Mouse (Mus musculus) heart, embryonic 15.5 days (tissue): ENCODE measurements around the gene Epb41. TPM values are rescaled to one million over a fixed set of nuclear protein-coding genes. Genes with fewer than 3 reads are reported as not detected.

Source experiments
- ATAC-seq: fragments of 200-750 bp; cut with Nextera tagmentation; replicated peaks from 2 replicates; pipeline ENCODE4 v1.8.0; 2017; ENCODE audit warnings: low read depth, moderate TSS enrichment; ENCODE audit not compliant: insufficient number of reproducible peaks, insufficient read depth, low FRiP score
- H3K27ac ChIP-seq: fragments of 300-500 bp; sonication (generic); 2 replicates; pipeline ENCODE4 v1.5.1; 2015; ENCODE audit warnings: mild to moderate bottlenecking, inconsistent platforms
- H3K27me3 ChIP-seq: fragments of 300-500 bp; sonication (generic); 2 replicates; pipeline ENCODE4 v1.6.1; 2015; ENCODE audit warnings: inconsistent platforms
- H3K36me3 ChIP-seq: fragments of 300-500 bp; sonication (generic); 2 replicates; pipeline ENCODE4 v1.6.1; 2015; ENCODE audit warnings: mild to moderate bottlenecking, inconsistent platforms
- H3K4me1 ChIP-seq: fragments of 300-500 bp; sonication (generic); replicated peaks from 2 replicates; pipeline ENCODE4 v1.6.1; 2015; ENCODE audit warnings: inconsistent platforms
- H3K4me2 ChIP-seq: fragments of 300-500 bp; sonication (generic); 2 replicates; pipeline ENCODE4 v1.6.1; 2015; ENCODE audit warnings: inconsistent platforms, mild to moderate bottlenecking, moderate library complexity
- H3K4me3 ChIP-seq: fragments of 300-500 bp; sonication (generic); 2 replicates; pipeline ENCODE4 v1.5.1; 2015; ENCODE audit warnings: mild to moderate bottlenecking, inconsistent platforms
- H3K9ac ChIP-seq: fragments of 300-500 bp; sonication (generic); 2 replicates; pipeline ENCODE4 v1.6.1; 2015; ENCODE audit warnings: mild to moderate bottlenecking, inconsistent platforms
- H3K9me3 ChIP-seq: fragments of 300-500 bp; sonication (generic); replicated peaks from 2 replicates; pipeline ENCODE4 v1.6.1; 2016; ENCODE audit warnings: inconsistent platforms
- WGBS: fragments of 180-500 bp; shearing (Covaris S2); methylation state at CpG from one replicate; pipeline ENCODE4 v1.1.7; 2015; ENCODE audit warnings: mixed read lengths; 5-methylcytosine and 5-hydroxymethylcytosine counted together
- polyA plus RNA-seq: library from polyadenylated mRNA; unstranded; fragments of >200 nt; fragmentation: Nextera tagmentation; extraction: Ambion mirVana; gene quantifications from 2 replicates; pipeline ENCODE4 v1.2.1, GENCODE M21; 2015

Gene Epb41
- polyA plus RNA-seq, 1 experiment from 2014 or later, result 75.6 TPM

DNA sequence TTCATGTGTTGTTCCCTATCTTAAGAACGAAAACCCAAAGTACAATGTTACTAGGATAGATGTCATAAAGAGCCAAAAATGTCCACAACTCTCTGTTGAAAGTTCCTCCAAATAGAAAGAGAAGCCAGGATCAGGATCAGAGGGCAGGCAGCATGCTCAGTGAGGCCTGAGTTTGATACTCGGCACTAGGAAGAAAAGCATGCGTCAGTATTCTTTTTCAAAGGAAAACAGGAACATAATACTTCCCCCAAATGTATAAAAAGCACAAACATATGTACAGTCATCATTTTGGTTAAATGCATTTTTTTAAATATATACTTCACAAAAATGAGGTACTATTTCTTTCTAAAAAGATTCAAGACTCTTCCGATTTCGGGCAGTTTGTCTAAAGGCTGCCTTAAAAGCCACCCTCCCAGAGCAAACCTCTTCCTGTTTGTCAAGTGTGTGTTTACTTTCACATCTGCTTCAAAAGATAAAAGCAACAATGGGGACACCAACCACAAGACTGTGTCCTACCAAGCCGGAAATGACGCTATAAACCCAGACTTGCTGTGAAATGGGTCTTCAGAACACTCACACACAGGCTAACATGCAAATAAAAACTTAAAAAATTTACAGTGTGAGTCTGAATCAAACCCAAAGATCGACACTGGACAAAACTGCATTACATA, 35.0 kb downstream of the Epb41 start:
- WGBS, result 65% methylated on average over 8 of the region's 8 CpGs
- Histone ChIP-seq H3K36me3 (no peaks in the 10 kb centered on the region), H3K9ac (no peak overlapping the region), H3K4me2 (no peak overlapping the region), H3K27ac (peak overlapping the region; percentile 27; the same call in 1 of the 2 replicates), H3K4me3 (no peak overlapping the region), H3K27me3 (no peaks in the 10 kb centered on the region), H3K4me1 (peaks cover 20% of the 10 kb centered on the region), H3K9me3 (no peaks in the 10 kb centered on the region)
- no peak for ATAC-seq

DNA sequence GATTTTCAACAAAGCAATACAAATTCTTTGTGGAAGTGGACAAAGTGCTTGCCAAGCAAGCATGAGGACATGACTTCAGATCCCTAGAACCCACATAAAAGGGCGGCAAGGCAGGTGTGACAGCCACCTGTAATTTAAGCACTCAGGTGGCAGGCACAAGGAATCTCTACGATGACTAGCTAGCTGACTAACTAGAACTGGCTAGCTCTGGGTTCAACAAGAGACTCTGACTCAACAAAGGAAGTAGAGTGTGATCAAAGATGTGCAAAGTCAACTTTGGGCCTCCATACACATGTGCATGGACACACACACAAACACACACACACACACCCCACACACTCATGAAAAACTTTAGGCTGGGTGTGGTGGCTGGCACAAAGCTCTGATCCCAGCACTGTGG, 35.6 kb downstream of the Epb41 start:
- no peaks in the 10 kb centered on the region for H3K36me3 ChIP-seq
- no peaks in the 10 kb centered on the region for H3K27me3 ChIP-seq
- H3K4me3 ChIP-seq, result no peak overlapping the region
- 0 out of 2 replicates have a peak overlapping the region, but pooled peaks have one; percentile 15 for H3K27ac ChIP-seq
- H3K9ac ChIP-seq, result no peak overlapping the region
- peaks cover 19% of the 10 kb centered on the region for H3K4me1 ChIP-seq
- no peak for ATAC-seq
- WGBS, result 85% methylated on average over 2 of the region's 2 CpGs
- no peak overlapping the region for H3K4me2 ChIP-seq
- no peaks in the 10 kb centered on the region for H3K9me3 ChIP-seq

DNA sequence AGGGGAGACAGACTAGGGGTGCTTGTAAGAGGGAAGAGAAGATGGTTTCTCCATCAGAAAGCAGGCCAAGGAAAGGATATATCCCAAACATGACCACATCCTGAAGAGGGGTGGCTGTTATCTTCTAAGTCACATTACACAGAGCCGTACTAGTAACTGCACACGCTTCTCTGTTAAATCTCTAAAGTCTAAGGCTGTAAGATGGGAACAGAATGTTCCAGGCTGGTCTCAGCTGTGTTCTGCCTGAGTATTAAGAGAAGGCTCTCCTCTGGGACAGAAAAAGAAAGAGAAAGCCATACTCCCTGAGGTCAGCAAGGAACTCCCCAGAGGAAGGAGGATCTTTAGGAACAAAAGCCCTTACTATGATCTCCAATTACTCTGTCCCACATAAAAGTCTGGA, 36.3 kb downstream of the Epb41 start:
- no peak overlapping the region for H3K4me3 ChIP-seq
- H3K27ac ChIP-seq, result no peak overlapping the region
- no peak overlapping the region for H3K9ac ChIP-seq
- H3K36me3 ChIP-seq, result no peaks in the 10 kb centered on the region
- H3K4me1 ChIP-seq, result peaks cover 12% of the 10 kb centered on the region
- H3K4me2 ChIP-seq, result no peak overlapping the region
- H3K27me3 ChIP-seq, result no peaks in the 10 kb centered on the region
- ATAC-seq, result no peak
- H3K9me3 ChIP-seq, result no peaks in the 10 kb centered on the region
- WGBS, result 78% methylated on average over 2 of the region's 2 CpGs

DNA sequence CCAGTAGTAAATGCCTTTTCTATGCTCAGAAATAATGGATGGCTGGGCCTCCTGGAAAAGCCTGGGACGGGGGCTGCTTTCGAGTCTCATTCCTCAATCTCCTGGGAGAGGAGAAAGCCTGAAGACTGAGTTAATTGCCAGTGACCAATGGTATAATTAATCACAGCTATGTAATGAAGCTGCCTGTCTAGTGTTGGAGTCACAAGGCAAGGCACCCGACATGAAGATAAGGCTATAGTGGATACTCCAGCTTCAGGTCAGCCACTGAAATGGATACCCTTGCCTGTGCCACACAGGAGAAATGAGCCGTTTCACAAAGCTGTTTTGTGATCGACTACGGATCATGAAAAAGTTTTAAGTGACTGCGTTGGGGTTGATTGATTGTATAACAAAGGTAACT, 37.1 kb downstream of the Epb41 start:
- H3K4me1 ChIP-seq, result peaks cover 9% of the 10 kb centered on the region
- H3K4me2 ChIP-seq, result no peak overlapping the region
- 0 out of 2 replicates have a peak overlapping the region, but pooled peaks have one; percentile 15 for H3K27ac ChIP-seq
- H3K4me3 ChIP-seq, result no peak overlapping the region
- H3K27me3 ChIP-seq, result no peaks in the 10 kb centered on the region
- H3K9ac ChIP-seq, result no peak overlapping the region
- no peaks in the 10 kb centered on the region for H3K9me3 ChIP-seq
- no peaks in the 10 kb centered on the region for H3K36me3 ChIP-seq
- ATAC-seq, result no peak
- WGBS, result 55% methylated on average over 7 of the region's 7 CpGs

DNA sequence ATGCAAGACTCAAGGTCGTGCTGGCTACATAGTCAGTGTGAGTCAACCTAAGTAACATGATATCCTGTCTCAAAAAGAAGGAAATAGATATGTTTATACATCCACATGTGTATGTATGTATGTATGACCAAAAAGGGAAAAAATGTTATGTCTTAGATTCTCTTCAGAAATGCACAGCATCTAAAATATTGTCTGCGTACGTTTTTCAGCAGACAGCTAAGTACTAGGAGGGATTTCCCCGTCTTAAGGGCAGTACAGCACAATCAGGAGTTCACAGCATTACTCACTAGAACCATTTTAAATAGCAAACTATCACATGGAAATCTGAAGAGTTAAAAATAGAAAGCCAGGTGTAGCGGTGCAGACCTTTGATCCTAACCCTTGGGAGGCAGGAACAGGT, 38.0 kb downstream of the Epb41 start:
- Histone ChIP-seq H3K4me3 (no peak overlapping the region), H3K9me3 (no peaks in the 10 kb centered on the region), H3K4me2 (no peak overlapping the region), H3K4me1 (peaks cover 9% of the 10 kb centered on the region), H3K27ac (no peak overlapping the region), H3K36me3 (no peaks in the 10 kb centered on the region), H3K9ac (no peak overlapping the region), H3K27me3 (no peaks in the 10 kb centered on the region)
- no peak for ATAC-seq
- WGBS, result 65% methylated on average over 5 of the region's 5 CpGs

DNA sequence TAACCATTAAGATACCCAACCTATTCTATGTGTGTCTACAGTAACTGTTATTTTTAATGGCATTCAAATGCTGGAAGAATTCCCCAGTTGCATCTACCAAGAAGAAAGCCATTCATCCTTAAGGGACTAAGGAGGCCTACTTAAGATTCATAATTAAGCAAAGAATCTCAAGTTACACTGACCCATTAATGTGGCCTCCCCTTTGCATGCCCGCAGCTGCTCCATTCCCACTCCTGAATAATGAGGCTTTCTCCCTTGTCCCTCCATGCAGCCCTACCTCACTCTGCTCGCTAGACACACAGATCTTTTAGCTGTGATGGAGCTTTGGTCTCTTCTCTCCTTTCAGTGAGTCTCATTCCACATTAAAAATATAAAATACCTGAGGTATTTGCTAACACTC, 40.9 kb downstream of the Epb41 start:
- H3K4me2 ChIP-seq, result no peak overlapping the region
- H3K9me3 ChIP-seq, result no peaks in the 10 kb centered on the region
- H3K36me3 ChIP-seq, result no peaks in the 10 kb centered on the region
- H3K27ac ChIP-seq, result no peak overlapping the region
- ATAC-seq, result no peak
- no peak overlapping the region for H3K9ac ChIP-seq
- 72% methylated on average over 2 of the region's 2 CpGs for WGBS
- no peaks in the 10 kb centered on the region for H3K27me3 ChIP-seq
- H3K4me1 ChIP-seq, result peaks cover 21% of the 10 kb centered on the region
- no peak overlapping the region for H3K4me3 ChIP-seq

DNA sequence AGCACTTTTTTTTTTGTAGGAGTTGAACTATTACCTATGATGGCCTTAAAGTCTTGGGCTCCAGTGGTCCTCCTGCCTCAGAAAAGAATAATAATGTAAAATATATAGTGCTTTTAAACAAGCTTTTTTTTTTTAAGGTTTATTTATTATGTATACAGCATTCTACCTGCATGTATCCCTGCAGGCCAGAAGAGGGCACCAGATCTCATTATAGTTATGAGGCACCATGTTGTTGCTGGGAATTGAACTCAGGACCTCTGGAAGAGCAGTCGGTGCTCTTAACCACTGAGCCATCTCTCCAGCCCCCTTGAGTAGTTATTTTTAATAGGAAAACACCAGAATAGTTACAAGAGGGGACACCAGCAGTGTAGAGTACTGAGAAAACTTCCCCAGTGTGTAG, 41.9 kb downstream of the Epb41 start:
- Histone ChIP-seq H3K4me3 (no peak overlapping the region), H3K27me3 (no peaks in the 10 kb centered on the region), H3K36me3 (no peaks in the 10 kb centered on the region), H3K4me1 (peaks cover 22% of the 10 kb centered on the region), H3K4me2 (no peak overlapping the region), H3K27ac (no peak overlapping the region), H3K9me3 (no peaks in the 10 kb centered on the region), H3K9ac (no peak overlapping the region)
- 79% methylated on average over 1 of the region's 1 CpGs for WGBS
- ATAC-seq, result no peak

DNA sequence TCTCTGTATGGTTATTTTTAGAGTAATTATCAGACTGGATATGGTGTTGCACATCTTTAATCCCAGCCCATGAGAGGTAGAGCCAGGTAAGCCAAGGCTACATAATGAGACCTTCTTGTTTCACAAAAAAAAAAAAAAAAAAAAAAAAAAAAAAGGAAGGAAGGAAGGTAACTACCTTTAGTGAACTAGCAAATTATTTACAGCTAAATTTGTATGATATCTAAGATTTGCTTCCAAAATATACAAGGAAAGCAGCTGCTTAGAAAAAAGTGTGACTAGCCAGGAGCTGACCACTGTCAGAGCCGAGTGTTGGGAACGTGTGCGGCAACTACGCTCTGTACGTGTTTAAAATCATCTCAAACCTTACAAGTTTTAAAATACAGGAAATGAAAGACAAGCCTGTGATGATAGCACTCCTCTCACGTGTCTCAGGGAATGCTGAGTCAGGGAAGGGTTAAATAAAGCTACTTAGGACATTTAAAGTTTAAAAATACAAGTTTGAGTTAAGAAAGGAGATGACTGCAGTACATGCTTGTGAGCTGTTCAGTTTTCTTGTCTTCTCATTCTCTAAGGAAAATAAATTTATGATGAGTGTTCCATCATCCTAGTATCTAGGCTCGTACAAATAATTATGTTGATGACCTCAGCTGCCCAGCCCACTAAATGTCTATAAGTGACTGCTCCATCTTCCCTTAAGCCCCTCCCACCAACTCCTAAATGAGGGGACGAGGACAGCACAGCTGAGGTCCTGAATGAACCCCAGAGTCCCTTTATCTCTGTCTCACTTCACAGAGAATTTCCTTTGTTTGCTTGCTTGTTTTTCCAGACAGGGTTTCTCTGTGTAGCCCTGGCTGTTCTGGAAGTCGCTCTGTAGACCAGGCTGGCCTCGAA, 45.0 kb downstream of the Epb41 start:
- 40% methylated on average over 10 of the region's 10 CpGs for WGBS
- H3K9ac ChIP-seq, result no peak overlapping the region
- H3K4me1 ChIP-seq, result peaks cover 18% of the 10 kb centered on the region
- H3K9me3 ChIP-seq, result no peaks in the 10 kb centered on the region
- no peaks in the 10 kb centered on the region for H3K36me3 ChIP-seq
- H3K27me3 ChIP-seq, result no peaks in the 10 kb centered on the region
- no peak overlapping the region for H3K4me2 ChIP-seq
- no peak overlapping the region for H3K27ac ChIP-seq
- no peak for ATAC-seq
- no peak overlapping the region for H3K4me3 ChIP-seq

DNA sequence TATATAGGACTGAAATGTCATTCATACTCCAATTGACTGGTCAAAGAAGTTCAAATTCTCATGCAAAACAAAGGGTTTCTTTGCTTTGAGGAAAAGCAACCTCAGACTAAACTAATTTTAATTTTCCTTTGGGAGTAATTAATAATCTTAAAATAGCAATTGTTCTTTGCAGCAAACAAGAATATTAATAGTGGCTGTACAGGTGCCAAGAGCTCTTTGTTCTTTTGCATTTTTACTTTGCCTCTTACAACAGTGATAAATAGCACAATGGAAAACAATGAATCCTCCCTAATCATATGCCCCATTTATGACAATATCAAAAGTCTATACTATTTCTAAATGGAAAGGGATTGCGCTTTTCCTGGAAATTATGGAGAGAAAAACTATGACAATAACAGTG, 47.3 kb downstream of the Epb41 start:
- Histone ChIP-seq H3K4me3 (no peak overlapping the region), H3K36me3 (no peaks in the 10 kb centered on the region), H3K4me1 (peaks cover 18% of the 10 kb centered on the region), H3K4me2 (no peak overlapping the region), H3K27me3 (no peaks in the 10 kb centered on the region), H3K9ac (no peak overlapping the region), H3K27ac (no peak overlapping the region), H3K9me3 (no peaks in the 10 kb centered on the region)
- ATAC-seq, result no peak
- 93% methylated on average over 1 of the region's 1 CpGs for WGBS

DNA sequence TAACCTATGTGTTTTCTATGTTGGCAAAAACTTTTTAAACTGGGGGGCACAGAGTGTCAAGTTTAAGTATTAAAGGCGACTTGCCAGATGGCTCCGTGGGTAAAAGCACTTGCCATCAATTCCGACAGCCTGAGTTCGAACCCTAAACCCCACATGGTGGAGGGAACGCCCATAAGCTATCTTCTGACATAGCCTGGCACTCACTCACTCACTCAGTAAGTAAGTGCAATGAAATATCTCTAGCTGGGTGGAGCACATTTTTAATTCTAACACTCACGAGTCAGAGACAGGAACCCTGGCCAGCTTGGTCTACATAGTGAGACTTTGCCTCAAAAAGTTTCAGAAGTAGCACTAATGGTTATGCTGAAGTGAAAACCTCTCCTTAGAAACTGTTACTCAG, 48.0 kb downstream of the Epb41 start:
- Histone ChIP-seq H3K9ac (no peak overlapping the region), H3K27me3 (no peaks in the 10 kb centered on the region), H3K4me3 (no peak overlapping the region), H3K9me3 (no peaks in the 10 kb centered on the region), H3K4me1 (peaks cover 18% of the 10 kb centered on the region), H3K27ac (no peak overlapping the region), H3K4me2 (no peak overlapping the region), H3K36me3 (no peaks in the 10 kb centered on the region)
- ATAC-seq, result no peak
- 75% methylated on average over 6 of the region's 6 CpGs for WGBS

DNA sequence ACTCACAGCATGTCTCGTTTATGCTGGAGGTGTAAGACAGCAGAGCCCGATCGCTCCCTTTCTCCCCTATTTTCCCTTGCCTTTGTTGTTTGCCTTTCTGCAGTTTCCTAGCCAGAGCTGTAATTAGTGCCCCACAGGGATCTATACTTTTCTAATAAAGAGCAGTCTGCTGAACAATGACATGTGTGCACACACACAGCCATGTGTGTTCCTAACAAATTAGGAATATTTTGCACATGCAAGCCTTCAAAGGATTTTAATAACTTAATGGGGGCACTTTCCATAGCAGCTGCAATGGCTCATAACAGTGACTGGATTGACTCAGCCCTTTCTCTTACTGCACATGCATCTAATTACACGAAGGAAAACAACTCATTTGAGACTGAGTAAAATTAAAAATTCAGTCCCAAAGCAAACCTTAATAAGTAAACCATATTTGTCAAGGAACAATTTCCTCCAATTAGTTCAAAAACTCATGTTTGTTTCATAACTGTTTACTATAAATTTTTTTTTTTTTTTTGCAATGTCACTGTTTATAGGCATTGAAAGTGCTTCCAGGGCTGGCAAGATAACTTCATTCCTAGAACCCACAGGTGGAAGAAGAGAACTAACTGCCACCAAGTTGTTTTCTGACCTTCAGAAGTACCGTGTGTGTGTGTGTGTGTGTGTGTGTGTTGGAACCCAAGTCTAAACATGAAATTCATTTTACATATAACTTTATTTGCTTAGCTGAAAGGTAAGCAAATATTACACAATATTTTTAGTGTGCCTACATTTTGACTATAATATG, 49.2 kb downstream of the Epb41 start:
- Histone ChIP-seq H3K4me2 (no peak overlapping the region), H3K4me1 (peaks cover 18% of the 10 kb centered on the region), H3K9ac (no peak overlapping the region), H3K27ac (no peak overlapping the region), H3K9me3 (no peaks in the 10 kb centered on the region), H3K4me3 (no peak overlapping the region), H3K27me3 (no peaks in the 10 kb centered on the region), H3K36me3 (no peaks in the 10 kb centered on the region)
- no peak for ATAC-seq
- WGBS, result 56% methylated on average over 5 of the region's 5 CpGs
